Comparison of ENCODE assay signal across 32 mouse cellular contexts in genomic region chr19:42569076-42569475, GRCm38 (mm10). TPM values are rescaled to one million over a fixed set of nuclear protein-coding genes. Genes with fewer than 3 reads are reported as not detected.
DNase-seq lines count a peak whose midpoint lies in the region; ATAC-seq lines count a peak whose summit lies in the region.
"Had no signal": no experiment of that assay in that cellular context is flagged by ENCODE, and none has a peak within 500 bp of the region (broad histone marks: within the 10 kb centered on the region; RNA-seq: fewer than 3 reads in every experiment).

No protein-coding gene starts in this region.

- no peak overlapping the region for H3K4me2 ChIP-seq in forebrain, embryonic 11.5 days (ENCODE audit: low read depth, low read length, severe bottlenecking)
- H3K4me2 ChIP-seq: embryonic facial prominence, embryonic 13.5 days; forebrain, embryonic 12.5 days; hindbrain, embryonic 12.5 days; lung, embryonic 14.5 days; midbrain, embryonic 11.5 days; neural tube, embryonic 13.5 days had no signal

- H3K27me3 ChIP-seq in forebrain, embryonic 11.5 days (ENCODE audit: control insufficient read depth, insufficient read depth, low read length): no peaks in the 10 kb centered on the region
- H3K27me3 ChIP-seq: embryonic facial prominence, embryonic 13.5 days; forebrain, embryonic 12.5 days; hindbrain, embryonic 12.5 days; neural tube, embryonic 13.5 days had no signal

- intact Hi-C loops in gastrocnemius, postnatal 36 days (cut with DNase I): no loop called here

- H3K4me1 ChIP-seq in forebrain, embryonic 11.5 days (replicated peaks; ENCODE audit: control insufficient read depth, insufficient read depth, low read length): no peaks in the 10 kb centered on the region
- H3K4me1 ChIP-seq: forebrain, embryonic 12.5 days; hindbrain, embryonic 12.5 days had no signal

- ATAC-seq in forebrain, embryonic 11.5 days (replicated peaks; ENCODE audit: low FRiP score): no peak
- ATAC-seq: hindbrain, postnatal 0 days; intestine, embryonic 16.5 days had no signal

- no peak overlapping the region for H3K9ac ChIP-seq in forebrain, embryonic 11.5 days (ENCODE audit: low read length)
- H3K9ac ChIP-seq: embryonic facial prominence, embryonic 13.5 days; forebrain, embryonic 12.5 days; hindbrain, embryonic 12.5 days; liver, embryonic 14.5 days; lung, embryonic 14.5 days; neural tube, embryonic 13.5 days had no signal

- H3K9me3 ChIP-seq in forebrain, embryonic 11.5 days (ENCODE audit: control insufficient read depth, low read length): no peaks in the 10 kb centered on the region
- H3K9me3 ChIP-seq: embryonic facial prominence, embryonic 13.5 days; forebrain, embryonic 12.5 days; G1E; heart, embryonic 10.5 days; hindbrain, embryonic 12.5 days; neural tube, embryonic 13.5 days had no signal

- H3K36me3 ChIP-seq in forebrain, embryonic 11.5 days (ENCODE audit: control insufficient read depth, insufficient read depth, low read length): no peaks in the 10 kb centered on the region
- H3K36me3 ChIP-seq: forebrain, embryonic 12.5 days; hindbrain, embryonic 12.5 days had no signal

- DNase-seq in adrenal gland, adult (ENCODE audit: inconsistent age in 2 of 2, low spot score in 1 of 2): peak; percentile 56 to 81
- no peak for DNase-seq in adrenal gland, adult 18-20 months (ENCODE audit: low spot score in 2 of 2)
- DNase-seq in testis, postnatal 14 days (ENCODE audit: low spot score): peak; percentile 57
- no peak for DNase-seq in testis, postnatal 10 days (ENCODE audit: low spot score)
- peak; percentile 51 to 53 for DNase-seq in adrenal gland, postnatal 36 days
- no peak for DNase-seq in forebrain, embryonic 11.5 days (ENCODE audit: low spot score)
- DNase-seq in gastrocnemius, postnatal 36 days: no peak
- DNase-seq: cerebellum, adult 11-12 months; cerebellum, postnatal 10 days; gastrocnemius, postnatal 14 days; heart, adult 11 months; heart, postnatal 36 days; kidney, adult 8-10 months; kidney, postnatal 4 days; left cerebral cortex, postnatal 4 days; lung, embryonic 14.5 days; retina, postnatal 1 day; right cerebral cortex, postnatal 14 days; thymus, postnatal 14 days had no signal

- H3K4me3 ChIP-seq in forebrain, embryonic 11.5 days (ENCODE audit: low read depth, low read length): no peak overlapping the region
- H3K4me3 ChIP-seq: embryonic facial prominence, embryonic 13.5 days; forebrain, embryonic 12.5 days; heart, embryonic 10.5 days; hindbrain, embryonic 12.5 days; neural tube, embryonic 13.5 days had no signal

- 84% methylated on average over 2 of the region's 2 CpGs for WGBS in forebrain, embryonic 11.5 days

- H3K27ac ChIP-seq in forebrain, embryonic 11.5 days (ENCODE audit: low read depth, low read length): no peak overlapping the region
- H3K27ac ChIP-seq: embryonic facial prominence, embryonic 13.5 days; forebrain, embryonic 12.5 days; heart, embryonic 10.5 days; hindbrain, embryonic 12.5 days; hindbrain, postnatal 0 days; kidney, postnatal 0 days; liver, embryonic 14.5 days; neural tube, embryonic 13.5 days had no signal

RNA-seq across cellular contexts. Expression of gene Loxl4, which starts 43.5 kb away (rescaled TPM):
- total RNA-seq in adrenal gland, adult 18-20 months (2021): 10 to 100 TPM in 1 of 2 experiments, 1 to 10 TPM in 1; 2.0 to 11.5 TPM
- 1 to 10 TPM; 1.4 to 2.0 TPM for total RNA-seq in adrenal gland, postnatal 36 days (2021)
- 0.12 and 0.20 TPM in 2 replicates for polyA plus RNA-seq in forebrain, embryonic 11.5 days (2014; fragmentation: Nextera tagmentation; extraction: Ambion mirVana)
- 1 to 10 TPM; 1.8 to 2.7 TPM for total RNA-seq in gastrocnemius, postnatal 36 days (2021)
- total RNA-seq: common myeloid progenitor, adult 5-6 weeks; G1E; megakaryocyte progenitor cell, adult 5-6 weeks had no signal
- polyA plus RNA-seq: G1E; hindbrain, postnatal 0 days had no signal

RNA-seq across cellular contexts. Expression of gene R3hcc1l, which starts 50.5 kb away (rescaled TPM):
- 10 to 100 TPM; 23.8 to 26.9 TPM for total RNA-seq in adrenal gland, adult 18-20 months (2021)
- 10 to 100 TPM; 25.8 to 32.0 TPM for total RNA-seq in adrenal gland, postnatal 36 days (2021)
- 23.2 and 25.7 TPM in 2 replicates for polyA plus RNA-seq in forebrain, embryonic 11.5 days (2014; fragmentation: Nextera tagmentation; extraction: Ambion mirVana)
- 10 to 100 TPM; 11.0 to 12.8 TPM for total RNA-seq in gastrocnemius, postnatal 36 days (2021)

Comparison
In these comparisons a context has a peak if more than half of its experiments do, and no peak if none do; other contexts are left out.
1. DNase-seq: peak in adrenal gland, adult (2 of 2), testis, postnatal 14 days (single experiment) and adrenal gland, postnatal 36 days (2 of 2); none in adrenal gland, adult 18-20 months (0 of 2), testis, postnatal 10 days (single experiment), forebrain, embryonic 11.5 days (single experiment) and gastrocnemius, postnatal 36 days (0 of 2).